Mouse (Mus musculus) ES-E14 (cell line): ENCODE measurements around the gene Rgsl1.

Experiments used
- CHD2 ChIP-seq: IDR thresholded peaks from 2 replicates; pipeline ENCODE4 v1.6.1; 2014; ENCODE audit warnings: mild to moderate bottlenecking, low read depth, low read length, inconsistent platforms
- ZNF384 ChIP-seq: IDR thresholded peaks from 2 replicates; pipeline ENCODE4 v1.6.1; 2012; ENCODE audit warnings: low read depth, low read length, inconsistent platforms

DNA sequence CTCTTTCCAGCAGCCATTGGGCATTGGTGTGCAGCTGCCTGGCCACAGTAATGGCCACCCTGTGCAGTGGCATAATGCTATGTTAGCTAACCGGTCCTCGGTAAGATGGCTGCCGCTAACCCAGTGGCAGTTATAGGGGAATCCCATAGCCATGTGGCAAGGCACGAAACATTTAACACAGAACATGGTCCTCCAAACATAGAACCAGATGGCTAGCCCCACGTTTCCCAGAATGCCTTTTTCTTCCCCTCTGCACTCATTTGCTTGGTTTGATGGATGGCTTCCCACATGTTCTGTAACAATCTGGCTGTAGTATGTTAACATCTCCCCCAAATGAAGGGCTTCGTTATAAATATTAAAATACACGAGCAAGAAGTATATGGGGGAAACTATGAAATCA, 67.7 kb downstream of the Rgsl1 start:
- TF ChIP-seq ZNF384 (no peak), CHD2 (no peak)
